ENCODE assay signal across 8 mouse cellular contexts in genomic region chr5:106695681-106696395, GRCm38 (mm10). TPM values are rescaled to one million over a fixed set of nuclear protein-coding genes. Genes with fewer than 3 reads are reported as not detected.
DNase-seq lines count a peak whose midpoint lies in the region; ATAC-seq and TF ChIP-seq lines count a peak whose summit lies in the region.

No protein-coding gene starts in this region.

- H3K9ac ChIP-seq in embryonic facial prominence, embryonic 13.5 days: peak overlapping the region; percentile 97
- H3K9ac ChIP-seq in heart, embryonic 12.5 days: peak overlapping the region; percentile 96
- peak overlapping the region; percentile 99 for H3K9ac ChIP-seq in lung, embryonic 16.5 days (ENCODE audit: low read length)

- no peak for TF ChIP-seq CTCF in Patski (IDR thresholded peaks at IDR 0.05)

- H3K27me3 ChIP-seq in Patski: no peaks in the 10 kb centered on the region
- no peaks in the 10 kb centered on the region for H3K27me3 ChIP-seq in embryonic facial prominence, embryonic 13.5 days
- no peaks in the 10 kb centered on the region for H3K27me3 ChIP-seq in heart, embryonic 12.5 days (replicated peaks)
- no peaks in the 10 kb centered on the region for H3K27me3 ChIP-seq in lung, embryonic 16.5 days (ENCODE audit: control insufficient read depth, insufficient read depth, low read depth, low read length)

- H3K4me3 ChIP-seq in embryonic facial prominence, embryonic 13.5 days: peak overlapping the region; percentile 84
- H3K4me3 ChIP-seq in heart, embryonic 12.5 days: peak overlapping the region; percentile 94
- H3K4me3 ChIP-seq in lung, embryonic 16.5 days (ENCODE audit: low read length): peak overlapping the region; percentile 87

- POLR2A ChIA-PET in Patski (lab: Charles Lee): interaction anchor here (0.6 to 1.7 kb wide), 7 partner anchors 9 to 778 kb away, joined by 3 to 6 read pairs (median 3); no protein-coding TSS in a partner anchor

- H3K4me2 ChIP-seq in embryonic facial prominence, embryonic 13.5 days: peak overlapping the region; percentile 74
- H3K4me2 ChIP-seq in heart, embryonic 12.5 days: peak overlapping the region; percentile 76
- H3K4me2 ChIP-seq in lung, embryonic 16.5 days (ENCODE audit: low read depth, low read length): peak overlapping the region; percentile 73

- in situ Hi-C loops in Patski (cut with MboI; ENCODE audit: low pct_unique_long_range_greater_than_20kb): no loop called here

- H3K9me3 ChIP-seq in embryonic facial prominence, embryonic 13.5 days: no peaks in the 10 kb centered on the region
- H3K9me3 ChIP-seq in heart, embryonic 12.5 days (replicated peaks): no peaks in the 10 kb centered on the region
- no peaks in the 10 kb centered on the region for H3K9me3 ChIP-seq in lung, embryonic 16.5 days (ENCODE audit: control insufficient read depth, low read length)

- CTCF ChIA-PET in Patski (lab: Charles Lee): interaction anchor here (1.7 to 1.8 kb wide), 2 partner anchors 11 to 14 kb away, joined by 5 to 7 read pairs; no protein-coding TSS in a partner anchor

- 1% methylated on average over 38 of the region's 63 CpGs for WGBS in embryonic facial prominence, embryonic 13.5 days
- WGBS in heart, embryonic 12.5 days: under 1% methylated on average over 63 of the region's 63 CpGs
- under 1% methylated on average over 46 of the region's 63 CpGs for whole genome bisulfite sequencing in lung, embryonic 16.5 days

- peak overlapping the region; percentile 100 for H3K27ac ChIP-seq in embryonic facial prominence, embryonic 13.5 days
- peak overlapping the region; percentile 100 for H3K27ac ChIP-seq in heart, embryonic 12.5 days (ENCODE audit: poor library complexity, severe bottlenecking)
- H3K27ac ChIP-seq in lung, embryonic 16.5 days (ENCODE audit: low read length): peak overlapping the region; percentile 99

- DNase-seq in 3T3-L1 (ENCODE audit: low read depth, low spot score) (peak; percentile 61), Patski (ENCODE audit: low read depth, low spot score) (peak; percentile 35)
- DNase-seq in kidney, postnatal 10 days: peak; percentile 88
- peak; percentile 61 for DNase-seq in ovary, adult 18-20 months (ENCODE audit: low spot score)
- peak; percentile 76 for DNase-seq in urinary bladder, adult 2 months (ENCODE audit: low spot score)

- peaks cover 20% of the 10 kb centered on the region; the same call in 1 of the 2 replicates for H3K4me1 ChIP-seq in embryonic facial prominence, embryonic 13.5 days
- H3K4me1 ChIP-seq in heart, embryonic 12.5 days (replicated peaks): peaks cover 30% of the 10 kb centered on the region
- peaks cover 13% of the 10 kb centered on the region for H3K4me1 ChIP-seq in lung, embryonic 16.5 days (replicated peaks; ENCODE audit: control insufficient read depth, insufficient read depth, low read length)

- peaks cover 13% of the 10 kb centered on the region; the same call in 1 of the 2 replicates for H3K36me3 ChIP-seq in embryonic facial prominence, embryonic 13.5 days
- H3K36me3 ChIP-seq in heart, embryonic 12.5 days: peaks cover 6% of the 10 kb centered on the region; the same call in 1 of the 2 replicates
- no peaks in the 10 kb centered on the region for H3K36me3 ChIP-seq in lung, embryonic 16.5 days (ENCODE audit: control insufficient read depth, insufficient read depth, low read length)

- peak; percentile 61 for ATAC-seq in Patski
- ATAC-seq in embryonic facial prominence, embryonic 13.5 days (ENCODE audit: insufficient number of reproducible peaks, insufficient read depth, low FRiP score, low TSS enrichment, low read depth): peak; percentile 87
- ATAC-seq in heart, embryonic 12.5 days (ENCODE audit: insufficient number of reproducible peaks, low FRiP score): peak; percentile 83
- peak; percentile 84 for ATAC-seq in lung, embryonic 16.5 days (ENCODE audit: low read depth)

RNA-seq across cellular contexts. Expression of gene Zfp644, which starts 1.2 kb away (rescaled TPM):
- polyA plus RNA-seq in Patski (2021): 33.8 TPM
- 86.3 and 96.1 TPM in 2 replicates for polyA plus RNA-seq in embryonic facial prominence, embryonic 13.5 days (2015; fragmentation: Nextera tagmentation; extraction: Ambion mirVana)
- polyA plus RNA-seq in heart, embryonic 12.5 days (2016; fragmentation: Nextera tagmentation; extraction: Ambion mirVana): 61.1 and 63.7 TPM in 2 replicates
- polyA plus RNA-seq in lung, embryonic 16.5 days (2015; fragmentation: Nextera tagmentation; extraction: Ambion mirVana): 61.5 and 65.4 TPM in 2 replicates
- 31.7 and 32.3 TPM in 2 replicates for polyA plus RNA-seq in urinary bladder, adult 2 months (2012; rRNA removed)

Comparison
In these comparisons a context has a peak if more than half of its experiments do, and no peak if none do; other contexts are left out.
1. Peak in every context shown above with its lines: DNase-seq, ATAC-seq, H3K4me3 ChIP-seq and H3K27ac ChIP-seq.
2. DNase-seq: peak in every context shown above with its lines; median percentile 88 in kidney, postnatal 10 days; 76 in urinary bladder, adult 2 months; 61 in 3T3-L1; 61 in ovary, adult 18-20 months; 35 in Patski.